Mouse (Mus musculus) kidney, adult 9 months (tissue): ENCODE data around the gene Obp2a.
"Not testable (repeated sequence)": the region's sequence is repeated elsewhere in the genome, so short reads cannot be mapped to it uniquely, and the experiment has no call there.

Source experiments
- DNase-seq: peaks from one replicate; pipeline ENCODE4 v3.0.0; 2022

Obp2a gene

DNA sequence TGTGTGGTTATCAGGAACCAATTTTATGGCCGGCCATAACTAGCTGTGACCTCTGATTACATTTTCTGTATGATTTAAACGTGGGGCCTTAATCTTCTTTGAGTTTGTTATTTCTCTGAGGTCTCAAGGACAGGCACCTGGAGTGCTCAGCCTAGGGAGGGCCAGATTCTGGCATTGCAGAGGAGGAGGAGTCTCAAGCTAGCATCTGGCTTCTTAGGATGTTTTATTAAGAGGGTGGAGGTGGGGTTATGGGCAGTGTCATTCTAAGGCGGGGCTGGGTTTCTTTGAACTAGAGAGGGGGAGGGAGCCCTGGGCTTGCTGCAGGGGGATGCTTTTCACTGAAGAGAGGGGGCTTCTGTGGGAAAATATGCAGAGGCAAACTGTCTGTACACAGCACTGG, 11.8 kb downstream of the Obp2a start:
- DNase-seq = not testable (repeated sequence)

DNA sequence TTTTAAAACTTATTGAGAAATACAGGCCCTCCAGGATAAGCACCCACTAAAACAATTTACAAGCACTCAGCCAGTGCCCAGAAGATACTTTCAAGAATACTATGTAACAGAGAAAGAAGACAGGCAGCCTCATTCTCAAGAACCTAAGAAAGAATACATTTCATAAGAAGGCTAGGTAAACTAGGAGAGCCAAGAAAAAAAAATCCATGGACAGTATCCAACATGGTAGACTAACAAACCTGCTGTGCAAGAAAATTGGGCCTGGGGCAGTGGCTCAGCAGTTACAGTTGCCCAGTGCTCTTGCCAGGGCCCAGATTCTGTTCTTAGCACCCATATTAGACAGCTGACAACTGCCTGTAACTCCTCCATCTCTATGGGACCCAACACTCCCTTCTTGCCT, 17.4 kb downstream of the Obp2a start:
- DNase-seq = no peak

DNA sequence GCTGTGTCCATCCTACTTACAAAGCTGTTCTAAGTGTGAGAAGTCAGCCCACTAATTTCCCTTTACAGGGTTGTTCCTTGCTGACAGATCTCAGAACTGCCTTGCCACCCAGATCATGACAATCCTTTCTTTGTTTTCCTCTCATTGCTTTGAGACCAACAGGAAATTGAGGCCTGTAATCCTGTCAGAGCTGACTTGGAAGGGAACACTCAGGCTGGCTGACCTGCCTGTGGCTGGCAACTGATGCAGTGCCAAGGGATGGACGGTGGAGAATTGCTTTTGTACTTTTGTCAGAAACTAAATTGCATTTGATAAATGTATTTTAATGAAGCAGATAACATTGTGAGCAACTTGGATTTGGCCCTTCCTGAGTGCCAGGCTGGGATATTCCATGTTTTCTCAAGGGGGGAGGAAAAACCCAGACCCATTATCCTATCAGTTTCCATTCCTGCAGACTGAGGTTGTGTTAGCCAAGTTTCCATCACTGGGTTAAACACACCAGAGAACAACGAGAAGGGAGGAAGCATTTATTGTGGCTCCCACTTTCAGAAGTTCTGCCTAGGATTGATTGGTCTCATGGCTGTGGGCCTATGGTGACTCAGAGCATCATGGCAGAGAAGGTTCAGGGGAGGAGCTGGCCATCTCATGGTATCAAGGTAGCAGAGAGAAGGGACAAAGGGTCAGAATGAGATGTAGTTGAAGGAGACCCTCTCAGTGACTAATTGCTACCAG, 33.5 kb downstream of the Obp2a start:
- DNase-seq = no peak

DNA sequence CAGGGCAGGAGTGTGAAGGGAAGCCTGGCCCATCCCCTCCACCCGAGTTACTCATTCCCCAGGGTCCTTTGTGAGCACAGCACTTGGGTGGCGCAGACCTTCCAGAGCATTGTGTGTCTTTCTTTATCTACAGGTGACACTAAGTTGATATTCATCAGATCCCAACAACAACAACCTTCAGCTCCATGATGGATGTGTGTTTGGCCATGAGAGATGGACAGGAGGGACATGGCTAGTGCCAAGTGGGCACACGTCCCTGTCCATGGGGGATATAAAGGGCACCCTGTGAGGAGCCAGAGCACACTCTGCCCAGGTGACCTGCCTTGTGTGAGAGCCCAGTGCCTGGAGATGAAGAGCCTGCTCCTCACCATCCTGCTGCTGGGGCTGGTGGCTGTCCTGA, 36.9 kb downstream of the Obp2a start, which contains the start of gene Obp2b:
Obp2b (plus strand) TSS at position 301 of the 400 bp plus-strand sequence.
- DNase-seq = not testable (repeated sequence)

DNA sequence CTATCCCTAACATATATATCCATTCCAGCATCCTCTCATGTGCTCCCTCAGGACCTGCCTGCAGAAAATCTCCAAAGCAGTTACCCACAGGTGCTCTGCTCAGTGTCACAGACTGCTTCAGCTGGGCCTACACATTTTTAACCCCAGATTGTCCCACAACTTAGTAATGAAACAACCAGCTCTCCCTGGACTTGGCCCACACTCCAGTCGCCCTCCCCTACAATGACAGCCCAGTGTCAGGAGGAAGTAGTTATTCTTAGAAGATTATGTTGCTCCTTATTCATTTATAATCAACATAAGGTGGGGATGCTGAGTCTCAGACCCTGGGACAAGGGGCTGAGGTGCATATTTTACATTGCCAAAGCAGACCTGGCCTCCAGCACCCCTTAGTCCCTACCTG, 41.8 kb downstream of the Obp2a start:
- no peak for DNase-seq
